Mouse (Mus musculus) midbrain, embryonic 16.5 days (tissue): Measurements from ENCODE around the gene Spock1. TPM values are rescaled to one million over a fixed set of nuclear protein-coding genes. Genes with fewer than 3 reads are reported as not detected.
"Not testable (repeated sequence)": the region's sequence is repeated elsewhere in the genome, so short reads cannot be mapped to it uniquely, and the experiment has no call there.

ENCODE experiments used
- ATAC-seq: fragments of 200-750 bp; cut with Nextera tagmentation; 2 replicates; pipeline ENCODE4 v1.8.0; 2017; ENCODE audit warnings: moderate TSS enrichment
- H3K27ac ChIP-seq: fragments of 300-500 bp; sonication (generic); 2 replicates; pipeline ENCODE4 v1.5.1; 2014; ENCODE audit warnings: mild to moderate bottlenecking, low read length, mixed read lengths
- H3K27me3 ChIP-seq: fragments of 300-500 bp; sonication (generic); 2 replicates; pipeline ENCODE4 v1.6.1; 2014; ENCODE audit warnings: low read depth, low read length, mixed read lengths; ENCODE audit not compliant: control insufficient read depth, insufficient read depth
- H3K36me3 ChIP-seq: fragments of 300-500 bp; sonication (generic); 2 replicates; pipeline ENCODE4 v1.6.1; 2014; ENCODE audit warnings: mild to moderate bottlenecking, low read length, moderate library complexity, mixed read lengths; ENCODE audit not compliant: control insufficient read depth, insufficient read depth
- H3K4me1 ChIP-seq: fragments of 300-500 bp; sonication (generic); 2 replicates; pipeline ENCODE4 v1.6.1; 2014; ENCODE audit warnings: mild to moderate bottlenecking, low read length, mixed read lengths; ENCODE audit not compliant: control insufficient read depth, insufficient read depth
- H3K4me2 ChIP-seq: fragments of 300-500 bp; sonication (generic); 2 replicates; pipeline ENCODE4 v1.6.1; 2014; ENCODE audit warnings: mild to moderate bottlenecking, low read length, mixed read lengths
- H3K4me3 ChIP-seq: fragments of 300-500 bp; sonication (generic); 2 replicates; pipeline ENCODE4 v1.5.1; 2014; ENCODE audit warnings: low read depth, mild to moderate bottlenecking, low read length, moderate library complexity, mixed read lengths
- H3K9ac ChIP-seq: fragments of 300-500 bp; sonication (generic); 2 replicates; pipeline ENCODE4 v1.6.1; 2014; ENCODE audit warnings: low read depth, low read length, mixed read lengths
- H3K9me3 ChIP-seq: fragments of 300-500 bp; sonication (generic); replicated peaks from 2 replicates; pipeline ENCODE4 v1.6.1; 2014; ENCODE audit warnings: mild to moderate bottlenecking, low read length, mixed read lengths; ENCODE audit not compliant: control insufficient read depth, poor library complexity, severe bottlenecking
- WGBS: fragments of 180-500 bp; shearing (Covaris S2); extraction: QIAGEN DNeasy Blood & Tissue Kit; methylation state at CpG from one replicate; pipeline ENCODE4 v1.1.7; 2014; 5-methylcytosine and 5-hydroxymethylcytosine counted together
- polyA plus RNA-seq: library from polyadenylated mRNA; unstranded; fragments of >200 nt; fragmentation: Nextera tagmentation; extraction: Ambion mirVana; gene quantifications from 2 replicates; pipeline ENCODE4 v1.2.1, GENCODE M21; 2015

Gene Spock1
- polyA plus RNA-seq, 1 experiment from 2014 or later = 81.8 TPM

DNA sequence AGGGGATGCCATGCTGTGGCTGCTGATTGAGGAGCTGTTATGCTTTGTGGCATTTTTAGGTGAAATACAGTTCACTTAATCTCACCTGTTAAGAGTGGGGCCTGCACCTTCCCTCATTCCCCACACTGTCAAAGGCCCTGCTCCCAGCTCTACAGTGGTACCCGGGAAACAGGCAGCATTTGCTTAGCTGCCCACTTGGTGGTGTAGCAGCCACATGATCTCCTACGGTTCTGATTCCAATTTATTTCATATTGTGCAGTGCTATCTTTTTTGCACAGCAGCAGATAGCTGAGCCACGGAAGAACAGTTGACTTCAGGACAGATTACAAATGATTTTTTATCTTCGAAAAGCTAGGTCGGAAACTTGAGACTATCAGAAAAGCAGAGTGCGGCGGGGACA lies 406.6 kb downstream of the Spock1 start:
- peak; percentile 71; the same call in 1 of the 2 replicates for ATAC-seq
- no peak overlapping the region for H3K4me2 ChIP-seq
- H3K9me3 ChIP-seq = no peaks in the 10 kb centered on the region
- H3K36me3 ChIP-seq = no peaks in the 10 kb centered on the region
- no peaks in the 10 kb centered on the region for H3K27me3 ChIP-seq
- H3K9ac ChIP-seq = no peak overlapping the region
- no peak overlapping the region for H3K4me3 ChIP-seq
- H3K27ac ChIP-seq = no peak overlapping the region
- H3K4me1 ChIP-seq = no peaks in the 10 kb centered on the region
- 71% methylated on average over 7 of the region's 7 CpGs for WGBS

DNA sequence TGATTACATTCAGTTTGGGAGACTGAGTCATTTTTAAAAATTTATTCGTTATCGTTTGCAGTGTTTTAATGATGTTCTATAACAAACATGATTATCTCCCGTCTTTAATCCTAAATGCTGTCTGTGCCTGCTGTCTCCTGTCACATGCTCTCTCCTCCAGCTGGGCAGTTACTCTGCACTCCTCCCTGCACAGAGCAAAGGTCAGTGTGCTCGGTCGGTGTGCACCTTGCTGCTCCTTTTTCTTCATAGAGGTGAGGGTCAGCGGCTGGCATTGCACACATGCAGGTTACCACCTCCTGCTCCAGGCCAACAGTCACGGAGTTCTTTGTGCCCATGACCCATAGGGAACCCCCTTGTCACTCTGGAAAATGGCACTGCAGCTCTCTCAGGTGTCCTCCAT lies 411.4 kb downstream of the Spock1 start:
- Histone ChIP-seq H3K4me1 (no peaks in the 10 kb centered on the region), H3K27ac (no peak overlapping the region), H3K4me3 (no peak overlapping the region), H3K27me3 (no peaks in the 10 kb centered on the region), H3K9ac (no peak overlapping the region), H3K9me3 (no peaks in the 10 kb centered on the region), H3K36me3 (no peaks in the 10 kb centered on the region), H3K4me2 (no peak overlapping the region)
- no peak for ATAC-seq
- WGBS = 72% methylated on average over 7 of the region's 7 CpGs

- H3K9me3 ChIP-seq = no peaks in the 10 kb centered on the region
- H3K36me3 ChIP-seq = no peaks in the 10 kb centered on the region
- H3K4me3 ChIP-seq = no peak overlapping the region
- no peaks in the 10 kb centered on the region for H3K4me1 ChIP-seq
- H3K27me3 ChIP-seq = no peaks in the 10 kb centered on the region
- 36% methylated on average over 1 of the region's 1 CpGs for WGBS
- H3K4me2 ChIP-seq = no peak overlapping the region
- no peak overlapping the region for H3K9ac ChIP-seq
- no peak overlapping the region for H3K27ac ChIP-seq
- no peak for ATAC-seq
These were observed 413.3 kb downstream of the Spock1 start for GRCm38 (mm10) chr13:57494838-57495237.

DNA sequence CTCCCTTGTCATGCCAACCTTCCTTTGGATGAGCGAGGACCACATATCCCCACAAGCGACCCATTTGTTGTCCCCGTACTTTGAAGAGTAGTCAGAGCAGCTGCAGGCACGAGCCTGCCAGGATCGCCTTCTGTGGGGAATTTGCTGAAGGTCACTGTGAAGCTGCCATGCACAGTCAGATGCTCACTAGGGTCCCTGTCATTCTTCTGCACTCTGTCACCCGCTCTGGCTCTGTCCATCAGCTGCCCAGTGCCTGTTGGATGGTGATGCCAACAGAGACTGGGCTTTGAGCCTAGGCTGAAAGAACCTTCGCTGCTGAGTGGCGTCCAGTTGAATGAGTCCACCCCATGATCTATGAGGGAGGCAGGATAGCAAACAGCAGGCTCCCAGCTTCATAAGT lies 419.2 kb downstream of the Spock1 start:
- Histone ChIP-seq H3K27ac (no peak overlapping the region), H3K4me1 (no peaks in the 10 kb centered on the region; the same call in 1 of the 2 replicates), H3K4me2 (no peak overlapping the region), H3K36me3 (no peaks in the 10 kb centered on the region), H3K9ac (no peak overlapping the region), H3K4me3 (no peak overlapping the region), H3K27me3 (no peaks in the 10 kb centered on the region), H3K9me3 (no peaks in the 10 kb centered on the region)
- no peak for ATAC-seq
- WGBS = 80% methylated on average over 8 of the region's 8 CpGs

DNA sequence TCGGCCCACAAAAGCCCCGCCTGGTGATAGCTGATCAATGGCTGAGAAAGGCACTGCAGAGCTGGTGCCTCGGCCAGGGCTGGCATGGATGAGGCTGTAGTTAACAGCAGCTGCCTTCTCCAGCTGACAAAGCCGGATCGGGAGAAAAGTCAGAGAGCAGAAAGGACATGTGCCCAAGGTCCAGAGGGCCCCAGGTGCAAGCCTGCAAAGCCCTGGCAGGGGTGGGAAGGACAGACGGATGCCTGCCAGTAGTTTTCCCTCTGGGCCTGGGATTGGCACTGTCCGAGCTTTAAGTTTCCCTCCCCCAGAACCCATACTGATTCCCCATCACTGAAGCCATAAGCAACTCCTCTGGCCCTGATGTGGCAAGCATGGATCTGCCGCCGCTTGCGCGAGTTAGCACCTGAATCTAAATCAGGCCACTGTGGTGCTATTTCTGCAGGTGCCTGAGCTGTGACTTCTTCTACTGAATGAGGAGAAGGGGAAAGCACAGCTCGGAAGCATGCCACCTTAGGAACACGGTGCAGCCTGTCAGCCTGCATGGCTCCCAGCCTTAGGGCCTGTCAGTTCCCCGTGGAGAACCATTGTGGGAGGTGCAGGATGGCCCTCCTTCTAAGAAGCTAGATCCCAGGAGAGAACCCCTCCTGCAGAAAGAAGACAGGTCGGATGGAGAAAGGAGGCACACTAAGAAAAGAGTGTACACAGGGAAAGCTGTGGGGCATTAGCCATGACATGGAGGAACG lies 423.5 kb downstream of the Spock1 start:
- Histone ChIP-seq H3K9ac (no peak overlapping the region), H3K4me1 (no peaks in the 10 kb centered on the region; the same call in 1 of the 2 replicates), H3K4me3 (no peak overlapping the region), H3K27me3 (no peaks in the 10 kb centered on the region), H3K36me3 (no peaks in the 10 kb centered on the region), H3K4me2 (no peak overlapping the region), H3K9me3 (no peaks in the 10 kb centered on the region), H3K27ac (no peak overlapping the region)
- no peak for ATAC-seq
- WGBS = 76% methylated on average over 16 of the region's 16 CpGs

DNA sequence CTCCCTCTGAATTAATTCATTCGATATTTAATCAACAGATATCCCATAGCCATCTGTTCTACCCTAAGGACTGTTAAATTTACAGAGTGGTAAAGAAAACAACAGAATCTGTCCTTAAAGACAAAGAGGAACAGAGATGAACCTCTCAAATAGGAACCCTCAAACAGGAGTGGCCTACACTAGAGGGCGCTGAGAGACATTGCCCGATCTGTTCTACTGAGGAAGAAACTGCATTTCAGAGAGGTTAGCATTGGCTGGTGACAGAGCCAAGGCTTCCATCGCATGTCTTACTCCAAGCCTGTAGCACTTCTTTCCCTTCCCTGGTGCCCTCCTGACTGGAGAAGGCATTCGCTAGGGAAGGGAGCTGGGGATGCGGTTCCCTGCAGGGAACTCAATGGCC lies 431.4 kb downstream of the Spock1 start:
- H3K4me1 ChIP-seq = no peaks in the 10 kb centered on the region
- H3K36me3 ChIP-seq = no peaks in the 10 kb centered on the region
- ATAC-seq = no peak
- H3K27me3 ChIP-seq = no peaks in the 10 kb centered on the region
- H3K4me2 ChIP-seq = no peak overlapping the region
- no peak overlapping the region for H3K4me3 ChIP-seq
- no peaks in the 10 kb centered on the region for H3K9me3 ChIP-seq
- no peak overlapping the region for H3K9ac ChIP-seq
- 30% methylated on average over 6 of the region's 6 CpGs for WGBS
- H3K27ac ChIP-seq = no peak overlapping the region

GRCm38 (mm10) chr13:57474068-57474467 lies 434.1 kb downstream of the Spock1 start:
- Histone ChIP-seq H3K36me3 (no peaks in the 10 kb centered on the region), H3K4me2 (no peak overlapping the region), H3K27ac (no peak overlapping the region), H3K9me3 (no peaks in the 10 kb centered on the region), H3K27me3 (no peaks in the 10 kb centered on the region), H3K4me3 (no peak overlapping the region), H3K4me1 (peaks cover 10% of the 10 kb centered on the region), H3K9ac (no peak overlapping the region)
- no peak for ATAC-seq
- 57% methylated on average over 2 of the region's 2 CpGs for WGBS

- H3K9ac ChIP-seq = not testable (repeated sequence)
- WGBS = 42% methylated on average over 3 of the region's 4 CpGs
These were observed 437.2 kb downstream of the Spock1 start for GRCm38 (mm10) chr13:57470922-57471321.

DNA sequence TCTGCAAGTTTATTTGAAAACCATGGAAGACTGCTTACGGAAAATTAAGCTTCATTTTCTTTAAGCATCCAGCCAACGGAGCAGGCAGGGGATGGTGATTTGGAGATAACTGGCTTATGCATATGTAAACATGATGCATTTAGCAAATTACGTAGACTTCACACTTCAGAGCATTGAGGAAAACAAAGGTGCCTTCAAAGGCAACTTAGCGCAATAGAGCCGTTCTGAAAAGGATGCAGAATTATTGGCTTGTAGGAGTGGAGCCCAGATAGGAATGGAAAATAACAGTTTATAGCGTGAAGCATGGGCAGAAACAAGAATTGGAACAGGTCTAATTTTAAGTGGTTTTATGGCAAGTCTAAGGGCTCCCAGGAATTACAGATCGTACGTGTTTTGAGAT lies 448.2 kb downstream of the Spock1 start:
- peaks cover 6% of the 10 kb centered on the region; the same call in 1 of the 2 replicates for H3K9me3 ChIP-seq
- peaks cover 3% of the 10 kb centered on the region for H3K4me1 ChIP-seq
- no peaks in the 10 kb centered on the region for H3K36me3 ChIP-seq
- WGBS = 64% methylated on average over 8 of the region's 8 CpGs
- no peak for ATAC-seq
- no peak overlapping the region; the same call in 1 of the 2 replicates for H3K27ac ChIP-seq
- no peak overlapping the region for H3K4me3 ChIP-seq
- H3K9ac ChIP-seq = no peak overlapping the region
- no peaks in the 10 kb centered on the region for H3K27me3 ChIP-seq
- no peak overlapping the region for H3K4me2 ChIP-seq

More at GRCm38 (mm10) chr13:57470922-57471321, 437.2 kb downstream of the Spock1 start:
- not testable (repeated sequence) for H3K4me2 ChIP-seq, H3K9me3 ChIP-seq, H3K27me3 ChIP-seq, ATAC-seq, H3K4me1 ChIP-seq, H3K36me3 ChIP-seq, H3K27ac ChIP-seq, H3K4me3 ChIP-seq
